Mouse (Mus musculus) layer of hippocampus, adult 9-10 months (tissue): Measurements from ENCODE around the gene Olfr433.
"Not testable (repeated sequence)": the region's sequence is repeated elsewhere in the genome, so short reads cannot be mapped to it uniquely, and the experiment has no call there.

ENCODE experiments used
- DNase-seq: peaks from one replicate; pipeline ENCODE4 v3.0.0; 2022; ENCODE audit warnings: low spot score

Olfr433 gene

DNA sequence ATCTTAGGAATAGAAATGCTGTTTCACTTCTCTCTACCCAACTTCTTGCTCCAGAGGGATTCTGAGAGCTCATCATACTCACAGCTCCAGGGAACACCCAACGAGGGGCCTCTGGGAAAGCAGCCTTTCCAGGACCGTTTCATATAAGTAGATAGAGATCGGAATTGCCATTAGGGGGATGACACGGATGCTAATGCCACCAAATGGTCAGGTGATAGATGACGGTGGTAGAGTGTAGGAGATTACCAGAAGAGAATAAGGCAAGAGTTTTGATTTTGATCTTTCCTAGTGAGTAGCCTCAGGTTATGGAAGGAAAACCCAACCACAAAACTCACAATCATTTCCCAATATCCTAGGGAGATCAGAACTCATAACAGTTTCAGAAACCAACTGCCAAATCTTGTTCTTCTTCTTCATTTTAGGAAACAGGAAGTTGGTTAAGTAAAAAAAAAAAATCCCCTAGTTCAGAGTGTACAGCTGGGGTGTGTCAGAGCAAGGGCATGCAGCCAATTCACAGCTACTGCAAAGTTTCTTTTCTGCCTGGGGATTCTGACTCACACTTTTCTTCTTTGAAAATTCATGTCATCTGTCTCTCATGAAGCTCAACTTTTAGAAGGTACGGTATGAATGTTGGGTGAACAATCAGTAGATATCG, at the start of gene Olfr433:
Gene Olfr433 (plus strand): TSS at position 183 of the 655 bp plus-strand sequence.
- DNase-seq = no peak

DNA sequence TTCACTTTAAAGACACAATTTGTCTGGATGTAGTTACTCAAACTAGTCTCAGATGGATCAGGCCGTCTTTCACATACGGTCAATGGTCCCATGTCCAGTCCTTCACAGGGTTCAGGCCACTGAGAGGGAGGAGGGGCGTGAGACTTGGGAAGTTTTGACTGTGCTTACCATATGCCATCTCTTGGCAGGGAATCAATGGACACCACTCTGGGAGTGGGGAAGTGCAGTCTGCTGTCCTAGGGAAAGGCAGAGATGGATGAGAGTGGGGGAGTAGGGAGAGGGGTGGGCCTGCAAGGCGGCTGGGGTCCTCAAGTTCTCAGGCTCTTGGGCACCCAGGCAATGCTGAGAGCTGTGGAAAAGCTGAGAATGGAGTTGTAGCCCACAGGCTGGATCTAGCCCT, 45.5 kb upstream of the Olfr433 start:
- DNase-seq = no peak

DNA sequence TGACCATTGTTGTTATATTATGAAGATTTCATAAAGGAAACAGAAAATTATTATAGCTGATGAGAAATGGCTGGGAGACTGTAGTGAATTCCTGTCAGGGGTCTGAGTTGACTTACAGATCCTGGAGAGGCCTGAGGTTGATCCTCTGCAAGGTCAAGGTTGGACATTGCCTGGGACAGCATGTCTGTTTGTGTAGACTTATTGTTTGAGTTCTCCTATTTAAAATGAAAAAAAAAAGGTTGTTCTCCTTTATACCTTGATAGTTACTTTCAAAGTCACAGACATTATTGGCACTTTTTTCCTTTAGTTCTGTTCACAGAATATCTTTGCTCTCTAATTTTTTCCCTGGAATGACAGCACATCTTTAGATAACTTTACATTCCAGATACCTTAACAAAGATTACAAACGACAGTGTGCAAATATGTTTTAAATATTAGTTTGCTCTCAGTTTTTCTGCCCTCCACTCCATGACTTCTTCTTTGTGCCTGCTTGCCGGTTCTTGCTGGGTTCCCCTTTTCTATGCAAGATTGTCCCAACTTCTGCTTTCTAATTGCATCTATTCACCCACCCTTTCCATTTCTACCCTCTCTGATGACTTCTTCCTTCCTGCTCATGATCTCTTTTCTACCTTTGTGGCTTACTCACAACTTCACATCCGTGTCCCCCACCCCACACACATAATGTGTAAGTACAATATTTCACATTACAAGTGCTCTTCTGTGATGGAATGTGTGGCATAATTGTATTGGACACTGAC, 36.0 kb upstream of the Olfr433 start:
- not testable (repeated sequence) for DNase-seq

DNA sequence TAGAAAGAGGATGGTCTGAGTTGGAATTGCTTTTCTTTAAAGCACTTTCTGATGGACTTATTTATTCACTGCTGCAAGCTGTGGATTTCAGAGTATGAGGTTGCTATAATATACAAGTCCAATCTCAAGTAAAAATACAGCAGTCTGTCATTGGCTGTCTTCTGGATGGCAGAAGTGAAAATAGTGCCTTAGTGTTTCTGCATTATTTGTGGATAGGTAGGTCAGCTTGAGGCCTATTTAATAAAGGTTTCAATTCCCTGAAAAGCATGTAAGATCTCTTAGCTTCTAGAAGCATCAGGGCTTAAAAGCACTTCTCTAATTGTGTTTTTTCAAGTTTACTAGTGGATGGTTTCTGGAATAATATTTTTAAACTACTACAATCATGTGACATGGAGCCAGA, 33.5 kb upstream of the Olfr433 start:
- not testable (repeated sequence) for DNase-seq

DNA sequence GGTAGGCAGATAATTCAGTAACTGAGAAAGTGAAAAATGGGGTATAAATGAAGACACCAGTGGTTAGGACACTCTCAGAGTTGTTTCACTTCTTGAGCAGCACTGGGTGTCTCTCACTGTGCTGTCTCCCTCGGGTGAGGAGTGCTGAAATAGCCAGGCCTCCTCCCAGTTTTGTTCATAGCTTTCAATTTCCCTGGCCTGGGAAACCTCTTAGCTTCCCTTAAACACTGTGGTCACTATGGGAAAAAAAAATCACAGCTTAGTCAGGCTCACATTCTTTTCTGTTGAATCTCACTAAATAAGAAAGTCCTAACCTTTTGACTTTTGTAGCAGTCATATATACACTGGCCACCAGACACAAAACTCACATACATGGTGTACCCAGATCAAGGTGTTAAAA, 8.8 kb upstream of the Olfr433 start, which contains the start of gene Ifi205:
Gene Ifi205 (minus strand): TSS at position 113 of the 400 bp plus-strand sequence.
- DNase-seq = no peak

DNA sequence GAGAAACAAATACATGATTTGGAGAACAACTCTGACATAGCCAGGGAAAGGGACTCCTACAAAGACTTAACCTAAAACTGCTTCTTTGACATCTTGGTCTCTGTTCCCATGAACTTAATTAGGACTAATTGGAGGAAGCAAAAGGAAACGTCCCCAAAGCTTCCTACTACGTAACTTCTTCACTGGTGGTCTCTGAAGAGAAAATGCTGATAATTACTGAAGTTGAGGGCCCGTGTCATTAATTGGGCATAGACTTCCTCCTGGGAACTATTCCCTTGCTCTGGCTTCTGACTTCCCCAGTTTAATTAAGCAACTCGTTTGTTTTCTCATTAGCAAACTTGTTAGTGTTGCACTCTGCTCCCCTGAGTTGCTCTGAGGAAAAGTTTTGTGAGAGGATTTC, 4.7 kb upstream of the Olfr433 start:
- no peak for DNase-seq

DNA sequence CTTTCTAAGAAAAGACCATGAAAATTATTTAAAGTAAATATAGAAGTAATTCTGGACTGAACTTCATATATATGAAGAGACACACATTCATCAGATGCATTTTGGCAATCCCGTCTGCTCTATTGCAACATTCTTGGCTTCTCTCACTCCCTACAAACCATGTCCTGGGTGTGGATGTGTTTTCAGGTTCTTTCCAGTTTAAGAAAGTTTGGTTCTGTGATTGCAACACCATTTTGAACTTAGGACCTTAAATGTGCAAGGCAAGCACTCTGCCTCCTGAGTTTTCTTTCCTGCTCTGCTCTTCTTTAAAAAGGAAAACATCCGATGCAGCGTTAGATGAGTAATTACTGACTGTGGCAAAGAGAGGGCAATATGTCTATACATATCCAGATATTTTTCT, 2.0 kb upstream of the Olfr433 start:
- DNase-seq = no peak

DNA sequence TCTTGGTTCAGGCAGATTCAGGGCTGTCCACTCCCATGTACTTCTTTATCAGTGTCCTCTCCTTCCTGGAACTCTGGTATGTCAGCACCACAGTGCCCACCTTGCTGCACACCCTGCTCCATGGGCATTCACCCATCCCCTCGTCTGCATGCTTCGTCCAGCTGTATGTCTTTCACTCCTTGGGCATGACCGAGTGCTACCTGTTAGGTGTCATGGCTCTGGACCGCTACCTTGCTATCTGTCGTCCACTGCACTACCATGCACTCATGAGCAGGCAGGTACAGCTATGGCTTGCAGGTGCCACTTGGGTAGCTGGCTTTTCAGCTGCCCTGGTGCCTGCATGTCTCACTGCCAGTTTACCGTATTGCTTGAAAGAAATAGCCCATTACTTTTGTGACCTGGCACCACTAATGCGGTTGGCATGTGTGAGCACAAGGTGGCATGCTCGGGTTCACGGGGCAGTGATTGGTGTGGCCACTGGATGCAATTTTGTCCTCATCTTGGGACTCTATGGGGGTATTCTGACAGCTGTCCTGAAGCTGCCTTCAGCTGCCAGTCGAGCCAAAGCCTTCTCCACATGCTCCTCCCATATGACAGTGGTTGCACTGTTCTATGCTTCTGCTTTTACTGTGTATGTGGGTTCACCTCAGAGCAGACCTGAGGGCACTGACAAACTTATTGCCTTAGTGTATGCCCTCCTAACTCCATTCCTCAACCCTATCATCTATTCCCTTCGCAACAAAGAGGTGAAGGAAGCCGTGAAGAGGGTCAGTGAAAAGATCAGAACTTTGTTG, 1.8 kb downstream of the Olfr433 start:
- DNase-seq = not testable (repeated sequence)

DNA sequence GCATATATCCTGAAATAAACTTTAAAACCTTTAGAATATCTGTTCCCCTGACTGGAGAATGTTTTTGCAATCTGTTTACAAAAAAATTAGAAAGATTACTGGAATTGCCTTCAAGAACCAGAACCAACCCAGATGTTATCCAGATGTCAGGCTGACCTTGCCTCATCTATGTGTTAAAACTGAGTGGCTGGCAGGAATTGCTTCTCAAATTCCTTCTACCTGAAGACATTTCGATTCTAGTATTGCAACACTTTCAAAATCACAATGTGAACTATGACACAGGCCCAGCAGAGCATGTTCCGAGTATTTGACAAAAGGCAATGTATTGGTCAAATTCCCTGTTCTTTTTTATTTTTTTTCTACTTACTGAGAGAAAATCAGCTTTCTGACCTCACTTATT, 3.9 kb downstream of the Olfr433 start:
- no peak for DNase-seq

DNA sequence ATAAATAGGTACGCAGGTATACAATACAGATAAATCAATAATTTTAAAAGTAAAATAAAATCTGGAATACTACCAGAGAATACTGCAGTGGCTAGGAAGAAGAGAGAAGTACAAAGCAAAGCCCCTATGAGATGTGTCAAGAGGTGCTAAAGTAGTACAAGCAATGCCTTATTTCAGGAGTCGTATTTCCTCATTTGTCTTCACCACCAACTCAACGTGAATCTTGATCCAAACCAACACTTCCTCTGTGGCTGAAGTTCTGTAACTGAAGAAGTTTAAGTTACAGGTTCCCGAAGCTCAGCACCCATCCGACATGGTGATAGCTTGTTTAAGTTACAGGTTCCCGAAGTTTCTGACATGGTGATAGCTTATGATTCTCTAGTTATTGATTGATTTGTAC, 7.7 kb downstream of the Olfr433 start:
- DNase-seq = not testable (repeated sequence)

DNA sequence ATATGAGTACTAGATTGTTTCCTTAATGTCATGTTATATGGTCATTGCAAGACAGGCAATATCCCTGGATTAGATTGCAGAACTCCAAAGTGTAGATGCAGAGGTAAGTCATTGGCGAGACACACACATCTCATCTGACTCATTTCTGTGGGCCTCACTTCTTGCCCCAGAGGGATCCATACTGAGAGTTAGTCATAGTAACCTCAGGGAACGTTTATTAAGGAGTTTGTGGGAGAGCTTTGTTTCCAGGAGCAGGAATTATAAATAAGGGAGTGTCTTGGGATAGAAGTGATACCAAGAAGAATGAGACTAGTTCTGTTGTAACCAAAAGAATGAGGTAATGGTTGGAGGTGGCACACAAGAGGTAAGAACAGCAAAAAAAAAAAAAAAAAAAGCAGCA, 8.4 kb downstream of the Olfr433 start, which contains the start of gene Olfr432:
Gene Olfr432 (plus strand): TSS at position 313 of the 400 bp plus-strand sequence.
- no peak for DNase-seq

DNA sequence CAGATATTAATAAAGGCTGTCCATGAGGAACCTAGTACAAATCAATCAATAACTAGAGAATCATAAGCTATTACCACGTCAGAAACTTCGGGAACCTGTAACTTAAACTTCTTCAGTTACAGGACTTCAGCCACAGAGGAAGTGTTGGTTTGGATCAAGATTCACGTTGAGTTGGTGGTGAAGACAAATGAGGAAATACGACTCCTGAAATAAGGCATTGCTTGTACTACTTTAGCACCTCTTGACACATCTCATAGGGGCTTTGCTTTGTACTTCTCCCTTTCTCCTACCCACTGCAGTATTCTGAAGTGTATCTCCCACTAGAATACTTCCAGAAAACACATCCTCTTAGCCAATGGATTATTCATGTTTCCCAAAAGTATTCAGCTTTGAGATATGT, 8.9 kb downstream of the Olfr433 start:
- not testable (repeated sequence) for DNase-seq

DNA sequence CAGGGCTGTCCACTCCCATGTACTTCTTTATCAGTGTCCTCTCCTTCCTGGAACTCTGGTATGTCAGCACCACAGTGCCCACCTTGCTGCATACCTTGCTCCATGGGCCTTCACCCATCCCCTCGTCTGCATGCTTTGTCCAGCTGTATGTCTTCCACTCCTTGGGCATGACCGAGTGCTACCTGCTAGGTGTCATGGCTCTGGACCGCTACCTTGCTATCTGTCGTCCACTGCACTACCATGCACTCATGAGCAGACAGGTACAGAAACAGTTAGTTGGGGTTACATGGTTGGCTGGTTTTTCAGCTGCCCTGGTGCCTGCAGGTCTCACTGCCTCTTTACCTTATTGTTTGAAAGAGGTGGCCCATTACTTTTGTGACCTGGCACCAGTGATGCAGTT, 10.0 kb downstream of the Olfr433 start:
- no peak for DNase-seq

DNA sequence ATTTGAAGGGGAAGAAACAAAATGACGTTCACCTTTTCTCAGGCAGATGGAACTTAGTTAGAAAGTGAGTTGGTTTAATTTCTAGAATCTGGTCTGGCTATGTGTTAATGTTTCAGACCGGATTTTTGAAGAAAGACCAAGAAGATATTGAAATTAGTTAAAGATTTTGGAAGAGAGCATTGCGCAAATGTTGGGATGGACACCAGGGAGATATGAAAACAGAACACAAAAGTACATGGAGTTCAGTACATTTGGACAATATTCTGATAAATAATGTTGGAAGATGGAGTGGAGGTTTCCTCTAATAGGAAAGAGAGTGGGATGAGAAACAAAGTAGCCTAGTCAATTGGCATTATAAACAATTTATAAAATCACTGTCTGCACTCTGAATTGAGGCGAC, 11.0 kb downstream of the Olfr433 start:
- DNase-seq = no peak

DNA sequence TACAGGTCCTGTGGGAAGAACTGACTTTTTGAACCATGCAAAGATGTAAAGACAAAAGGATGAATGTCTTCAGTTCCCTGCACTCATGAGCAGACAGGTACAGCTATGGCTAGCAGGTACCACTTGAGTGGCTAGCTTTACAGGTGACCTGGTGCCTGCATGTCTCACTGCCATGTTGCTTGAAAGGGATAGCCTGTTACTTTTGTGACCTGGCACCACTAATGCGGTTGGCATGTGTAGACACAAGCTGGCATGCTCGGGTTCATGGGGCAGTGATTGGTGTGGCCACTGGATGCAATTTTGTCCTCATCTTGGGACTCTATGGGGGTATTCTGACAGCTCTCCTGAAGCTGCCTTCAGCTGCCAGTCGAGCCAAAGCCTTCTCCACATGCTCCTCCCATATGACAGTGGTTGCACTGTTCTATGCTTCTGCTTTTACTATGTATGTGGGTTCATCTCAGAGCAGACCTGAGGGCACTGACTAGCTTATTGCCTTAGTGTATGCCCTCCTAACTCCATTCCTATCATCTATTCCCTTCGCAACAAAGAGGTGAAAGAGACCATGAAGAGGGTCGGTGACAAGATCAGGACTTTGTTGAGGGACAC, 11.5 kb downstream of the Olfr433 start:
- DNase-seq = no peak

DNA sequence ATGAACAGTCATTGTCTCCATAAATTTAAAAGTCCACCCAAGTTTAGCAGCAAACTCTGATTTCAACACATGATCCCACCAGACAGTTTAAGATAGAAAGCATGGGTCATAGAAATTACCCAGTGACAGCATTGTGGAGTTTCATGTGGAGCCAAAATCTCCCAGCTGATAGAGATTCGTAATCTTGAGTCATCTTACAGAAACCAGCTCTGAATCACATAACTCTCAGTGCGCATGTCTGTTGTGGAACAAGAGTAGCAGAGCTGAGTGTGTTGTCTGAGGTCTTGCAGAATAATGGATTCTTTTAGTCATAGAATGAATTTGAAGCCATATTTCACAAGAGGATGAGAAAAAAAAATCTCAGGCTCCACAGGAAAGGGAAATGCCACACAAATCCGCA, 12.5 kb downstream of the Olfr433 start:
- DNase-seq = no peak

DNA sequence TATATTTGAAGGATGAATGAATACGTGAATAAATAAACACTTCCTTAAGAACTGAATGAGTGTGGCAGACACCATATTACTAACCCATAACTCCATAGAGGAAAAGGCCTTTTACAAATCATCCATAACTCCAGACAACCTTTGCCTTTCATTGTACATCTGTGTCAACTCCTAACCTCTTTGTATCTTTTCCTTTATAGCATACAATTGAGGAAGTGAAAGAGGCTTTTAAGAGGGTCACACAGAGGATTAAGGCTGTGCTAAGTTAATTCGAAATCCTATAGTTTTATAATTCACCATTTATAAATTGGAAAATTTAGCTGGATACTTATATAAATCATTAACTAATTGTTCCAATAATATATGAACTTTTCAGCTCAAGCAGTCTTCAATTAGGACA, 14.7 kb downstream of the Olfr433 start:
- no peak for DNase-seq

DNA sequence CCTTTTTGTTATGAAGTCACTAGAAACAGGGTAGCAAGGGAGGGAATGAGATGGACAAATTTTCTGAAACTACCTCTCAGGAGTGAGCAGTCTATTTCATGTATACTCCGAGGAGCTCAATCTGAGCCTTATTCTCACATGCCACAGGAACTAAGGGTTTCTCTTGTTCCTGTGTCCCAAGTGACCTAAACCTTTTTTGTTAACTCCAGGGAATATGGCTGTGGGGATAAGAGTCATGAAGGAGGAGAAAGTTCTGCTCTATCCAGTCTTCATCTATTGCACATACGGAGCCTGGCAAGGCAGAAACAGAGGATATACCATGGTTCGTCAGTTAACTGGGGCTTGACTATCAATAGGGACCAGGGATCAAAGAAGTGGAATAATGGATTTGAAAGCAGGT, 25.8 kb downstream of the Olfr433 start, which contains the start of gene Olfr430:
Gene Olfr430 (plus strand): TSS at position 301 of the 400 bp plus-strand sequence.
- no peak for DNase-seq

DNA sequence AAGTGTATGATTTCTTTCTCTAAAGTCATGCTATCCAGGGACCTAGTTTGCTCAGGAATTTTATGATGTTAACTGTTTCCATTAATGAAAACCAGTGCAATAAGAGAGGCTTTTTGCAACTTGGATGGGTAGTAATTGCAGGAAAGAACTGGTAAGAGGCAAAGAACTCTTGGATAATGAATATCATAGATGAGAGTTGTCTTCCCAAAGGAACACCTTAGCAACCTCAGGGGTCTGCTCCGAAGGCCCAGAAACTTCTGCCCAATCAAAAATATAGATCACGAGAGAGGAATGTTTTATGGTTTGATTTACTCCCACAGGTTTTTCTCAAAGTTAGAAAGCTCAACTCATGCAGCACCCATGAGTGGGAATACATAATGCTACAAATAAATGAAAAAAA, 43.5 kb downstream of the Olfr433 start, which contains the start of gene Olfr429:
Gene Olfr429 (plus strand): TSS at position 301 of the 400 bp plus-strand sequence.
- no peak for DNase-seq
